Mouse (Mus musculus) CH12.LX (cell line): ENCODE results near the gene Kctd17.

Experiments
- CTCF ChIP-seq, 2 experiments: IDR thresholded peaks in 1 of 2; conservative IDR thresholded peaks in 1 of 2; 2 replicates each; pipeline ENCODE4 v1.5.1; 2011 to 2012; ENCODE audit warnings: low read depth in 2 of 2, low read length in 2 of 2, improper control_type of control experiment in 1 of 2, inconsistent platforms in 1 of 2, mild to moderate bottlenecking in 1 of 2, moderate library complexity in 1 of 2
- HCFC1 ChIP-seq: IDR thresholded peaks from 2 replicates; pipeline ENCODE4 v1.6.1; 2012; ENCODE audit warnings: low read depth, mild to moderate bottlenecking, inconsistent platforms, low read length, improper control_type of control experiment
- ZNF384 ChIP-seq: IDR thresholded peaks from 2 replicates; pipeline ENCODE4 v1.6.1; 2012; ENCODE audit warnings: low read depth, low read length, improper control_type of control experiment, inconsistent platforms

GRCm38 (mm10) chr15:78403896-78404295 is 24.5 kb upstream of the Kctd17 start:
- no peak for TF ChIP-seq CTCF (conservative IDR thresholded peaks at IDR 0.05 in 1 of 2, IDR thresholded peaks at IDR 0.05 in 1 of 2; ENCODE audit: low read depth in 2 of 2, low read length in 2 of 2)
- no peak for TF ChIP-seq ZNF384
- TF ChIP-seq HCFC1: no peak
